Comparison of ENCODE assay signal across 9 mouse cellular contexts in genomic region chr8:84203975-84204772, GRCm38 (mm10). TPM values are rescaled to one million over a fixed set of nuclear protein-coding genes. Genes with fewer than 3 reads are reported as not detected.
DNase-seq lines count a peak whose midpoint lies in the region; ATAC-seq and TF ChIP-seq lines count a peak whose summit lies in the region.
"Had no signal": no experiment of that assay in that cellular context is flagged by ENCODE, and none has a peak within 500 bp of the region (broad histone marks: within the 10 kb centered on the region; RNA-seq: fewer than 3 reads in every experiment).

No protein-coding gene starts in this region.

- peaks cover 54% of the 10 kb centered on the region for H3K4me1 ChIP-seq in intestine, embryonic 15.5 days (replicated peaks)
- peaks cover 50% of the 10 kb centered on the region for H3K4me1 ChIP-seq in liver, postnatal 0 days (ENCODE audit: insufficient read depth)
- H3K4me1 ChIP-seq in neural tube, embryonic 13.5 days (replicated peaks): peaks cover 69% of the 10 kb centered on the region

- H3K4me2 ChIP-seq in intestine, embryonic 15.5 days (replicated peaks): peak overlapping the region; percentile 94
- H3K4me2 ChIP-seq in liver, postnatal 0 days (ENCODE audit: low read depth, low read length): peak overlapping the region; percentile 91
- peak overlapping the region; percentile 68 for H3K4me2 ChIP-seq in neural tube, embryonic 13.5 days

- no peaks in the 10 kb centered on the region for H3K9me3 ChIP-seq in intestine, embryonic 15.5 days
- no peaks in the 10 kb centered on the region for H3K9me3 ChIP-seq in liver, postnatal 0 days (ENCODE audit: low read length)
- no peaks in the 10 kb centered on the region for H3K9me3 ChIP-seq in neural tube, embryonic 13.5 days

- DNase-seq in embryo, embryonic 10.5 days (ENCODE audit: low spot score): peak; percentile 44
- DNase-seq in embryo, embryonic 11 days: no peak
- DNase-seq in adrenal gland, postnatal 36 days: peak; percentile 84 to 86
- peak; percentile 64 for DNase-seq in liver, postnatal 0 days
- DNase-seq in right cerebral cortex, postnatal 14 days: no peak

- H3K4me3 ChIP-seq in intestine, embryonic 15.5 days (replicated peaks): peak overlapping the region; percentile 73
- peak overlapping the region; percentile 67 for H3K4me3 ChIP-seq in liver, postnatal 0 days (ENCODE audit: low read depth, low read length)
- H3K4me3 ChIP-seq in neural tube, embryonic 13.5 days: peak overlapping the region; percentile 34

- H3K36me3 ChIP-seq in intestine, embryonic 15.5 days: 0 out of 2 replicates have a peak, but pooled peaks cover 4% of the 10 kb centered on the region
- peaks cover 9% of the 10 kb centered on the region; the same call in 1 of the 2 replicates for H3K36me3 ChIP-seq in liver, postnatal 0 days (replicated peaks; ENCODE audit: insufficient read depth, low read length)
- no peaks in the 10 kb centered on the region for H3K36me3 ChIP-seq in neural tube, embryonic 13.5 days

- H3K27ac ChIP-seq in intestine, embryonic 15.5 days: peak overlapping the region; percentile 94
- peak overlapping the region; percentile 95 for H3K27ac ChIP-seq in liver, postnatal 0 days (ENCODE audit: low read depth)
- peak overlapping the region; percentile 80 for H3K27ac ChIP-seq in neural tube, embryonic 13.5 days (replicated peaks)

- 48% methylated on average over 13 of the region's 13 CpGs for WGBS in intestine, embryonic 15.5 days
- 29% methylated on average over 13 of the region's 13 CpGs for WGBS in liver, postnatal 0 days (ENCODE audit: insufficient replicate concordance)
- 55% methylated on average over 13 of the region's 13 CpGs for WGBS in neural tube, embryonic 13.5 days

- peak overlapping the region; percentile 64 for H3K9ac ChIP-seq in intestine, embryonic 15.5 days
- peak overlapping the region; percentile 66 for H3K9ac ChIP-seq in liver, postnatal 0 days (replicated peaks)
- H3K9ac ChIP-seq in neural tube, embryonic 13.5 days: peak overlapping the region; percentile 60

- peak; percentile 47; the same call in 1 of the 2 replicates for TF ChIP-seq EP300 in liver, postnatal 0 days (IDR thresholded peaks at IDR 0.05; ENCODE audit: low read depth)

- peak; percentile 55 for TF ChIP-seq CTCF in liver, postnatal 0 days (IDR thresholded peaks at IDR 0.05; ENCODE audit: low read depth)

- ATAC-seq in granulocyte monocyte progenitor cell, adult 5-6 weeks (replicated peaks; ENCODE audit: poor library complexity, severe bottlenecking): peak; percentile 30
- peak; percentile 9 for ATAC-seq in intestine, embryonic 15.5 days
- ATAC-seq in liver, postnatal 0 days: peak; percentile 51
- no peak for ATAC-seq in neural tube, embryonic 13.5 days (ENCODE audit: low read depth)

- no peaks in the 10 kb centered on the region for H3K27me3 ChIP-seq in intestine, embryonic 15.5 days (replicated peaks)
- peaks cover 9% of the 10 kb centered on the region; the same call in 1 of the 2 replicates for H3K27me3 ChIP-seq in liver, postnatal 0 days (ENCODE audit: insufficient read depth, low read length)
- peaks cover 22% of the 10 kb centered on the region for H3K27me3 ChIP-seq in neural tube, embryonic 13.5 days
- H3K27me3 ChIP-seq: Patski had no signal

RNA-seq across cellular contexts. Expression of gene Nanos3, which starts 19.2 kb away (rescaled TPM):
- 1 to 10 TPM in 1 of 2 experiments, not detected in 1; 2.3 TPM for total RNA-seq in adrenal gland, postnatal 36 days (2021)
- 3.5 and 9.6 TPM in 2 replicates for total RNA-seq in granulocyte monocyte progenitor cell, adult 5-6 weeks (2014; fragmentation: Nextera tagmentation)
- not detected in 2 replicates for total RNA-seq in granulocyte monocyte progenitor cell, adult 5-6 weeks (2017)
- 2.5 and 2.9 TPM in 2 replicates for polyA plus RNA-seq in intestine, embryonic 15.5 days (2015; fragmentation: Nextera tagmentation; extraction: Ambion mirVana)
- 0.34 and 0.79 TPM in 2 replicates for polyA plus RNA-seq in liver, postnatal 0 days (2015; fragmentation: Nextera tagmentation; extraction: Ambion mirVana)
- 6.1 and 10.1 TPM in 2 replicates for polyA plus RNA-seq in neural tube, embryonic 13.5 days (2015; fragmentation: Nextera tagmentation; extraction: Ambion mirVana)

RNA-seq across cellular contexts. Expression of gene Zswim4, which starts 32.7 kb away (rescaled TPM):
- 10 to 100 TPM; 40.1 to 47.6 TPM for total RNA-seq in adrenal gland, postnatal 36 days (2021)
- 4.6 and 8.1 TPM in 2 replicates for total RNA-seq in granulocyte monocyte progenitor cell, adult 5-6 weeks (2014; fragmentation: Nextera tagmentation)
- total RNA-seq in granulocyte monocyte progenitor cell, adult 5-6 weeks (2017): 4.5 and 4.8 TPM in 2 replicates
- 9.0 TPM in 2 replicates for polyA plus RNA-seq in intestine, embryonic 15.5 days (2015; fragmentation: Nextera tagmentation; extraction: Ambion mirVana)
- 1.4 and 1.6 TPM in 2 replicates for polyA plus RNA-seq in liver, postnatal 0 days (2015; fragmentation: Nextera tagmentation; extraction: Ambion mirVana)
- polyA plus RNA-seq in neural tube, embryonic 13.5 days (2015; fragmentation: Nextera tagmentation; extraction: Ambion mirVana): 32.9 and 34.7 TPM in 2 replicates

RNA-seq across cellular contexts. Expression of gene D8Ertd738e, which starts 45.3 kb away (rescaled TPM):
- 100 to 1,000 TPM; 267 to 283 TPM for total RNA-seq in adrenal gland, postnatal 36 days (2021)
- 145 and 151 TPM in 2 replicates for total RNA-seq in granulocyte monocyte progenitor cell, adult 5-6 weeks (2014; fragmentation: Nextera tagmentation)
- 66.2 and 88.3 TPM in 2 replicates for total RNA-seq in granulocyte monocyte progenitor cell, adult 5-6 weeks (2017)
- polyA plus RNA-seq in intestine, embryonic 15.5 days (2015; fragmentation: Nextera tagmentation; extraction: Ambion mirVana): 292 and 312 TPM in 2 replicates
- 189 and 201 TPM in 2 replicates for polyA plus RNA-seq in liver, postnatal 0 days (2015; fragmentation: Nextera tagmentation; extraction: Ambion mirVana)
- 255 and 273 TPM in 2 replicates for polyA plus RNA-seq in neural tube, embryonic 13.5 days (2015; fragmentation: Nextera tagmentation; extraction: Ambion mirVana)

RNA-seq across cellular contexts. Expression of gene Mri1, which starts 53.0 kb away (rescaled TPM):
- total RNA-seq in adrenal gland, postnatal 36 days (2021): 10 to 100 TPM; 29.0 to 45.3 TPM
- total RNA-seq in granulocyte monocyte progenitor cell, adult 5-6 weeks (2014; fragmentation: Nextera tagmentation): 18.6 and 30.7 TPM in 2 replicates
- total RNA-seq in granulocyte monocyte progenitor cell, adult 5-6 weeks (2017): 14.0 and 26.3 TPM in 2 replicates
- polyA plus RNA-seq in intestine, embryonic 15.5 days (2015; fragmentation: Nextera tagmentation; extraction: Ambion mirVana): 72.4 and 77.5 TPM in 2 replicates
- polyA plus RNA-seq in liver, postnatal 0 days (2015; fragmentation: Nextera tagmentation; extraction: Ambion mirVana): 40.9 and 41.9 TPM in 2 replicates
- 50.6 and 50.8 TPM in 2 replicates for polyA plus RNA-seq in neural tube, embryonic 13.5 days (2015; fragmentation: Nextera tagmentation; extraction: Ambion mirVana)

RNA-seq across cellular contexts. Expression of gene 4930432K21Rik, which starts 56.3 kb away (rescaled TPM):
- under 1 TPM; 0.46 to 0.76 TPM for total RNA-seq in adrenal gland, postnatal 36 days (2021)
- 1.2 TPM in 1 of 2 replicates, not detected in the other for total RNA-seq in granulocyte monocyte progenitor cell, adult 5-6 weeks (2014; fragmentation: Nextera tagmentation)
- total RNA-seq in granulocyte monocyte progenitor cell, adult 5-6 weeks (2017): 1.2 and 1.8 TPM in 2 replicates
- polyA plus RNA-seq in intestine, embryonic 15.5 days (2015; fragmentation: Nextera tagmentation; extraction: Ambion mirVana): 0.65 and 0.93 TPM in 2 replicates
- 0.24 and 0.29 TPM in 2 replicates for polyA plus RNA-seq in liver, postnatal 0 days (2015; fragmentation: Nextera tagmentation; extraction: Ambion mirVana)
- 1.4 and 1.6 TPM in 2 replicates for polyA plus RNA-seq in neural tube, embryonic 13.5 days (2015; fragmentation: Nextera tagmentation; extraction: Ambion mirVana)

Comparison
In these comparisons a context has a peak if more than half of its experiments do, and no peak if none do; other contexts are left out.
1. DNase-seq: peak in embryo, embryonic 10.5 days (single experiment), adrenal gland, postnatal 36 days (2 of 2) and liver, postnatal 0 days (single experiment); none in embryo, embryonic 11 days (single experiment) and right cerebral cortex, postnatal 14 days (single experiment).
2. Peak in every context shown above with its lines, with median percentiles within 50 percentile points of each other: H3K27ac ChIP-seq, H3K4me2 ChIP-seq, H3K4me3 ChIP-seq and H3K9ac ChIP-seq.